Mouse (Mus musculus) forebrain, embryonic 13.5 days (tissue): ENCODE results near the gene Utrn. TPM values are rescaled to one million over a fixed set of nuclear protein-coding genes. Genes with fewer than 3 reads are reported as not detected.

Source experiments
- polyA plus RNA-seq: library from polyadenylated mRNA; unstranded; fragments of >200 nt; fragmentation: Nextera tagmentation; extraction: Ambion mirVana; gene quantifications from 2 replicates; pipeline ENCODE4 v1.2.1, GENCODE M21; 2015

Gene Utrn
- polyA plus RNA-seq, 1 experiment from 2014 or later = 18.7 TPM

Other genes with a start within 250 kb of the Utrn start
- gene Stx11, start 94.9 kb upstream of the Utrn start, polyA plus RNA-seq = 0.58 and 0.67 TPM in 2 replicates
- 32.8 and 34.2 TPM in 2 replicates for gene Sf3b5, start 136.0 kb upstream of the Utrn start, polyA plus RNA-seq
- 58.0 and 67.0 TPM in 2 replicates for gene Plagl1, start 191.1 kb upstream of the Utrn start, polyA plus RNA-seq